Mouse (Mus musculus) adrenal gland, postnatal 10 days (tissue): ENCODE data around the gene Arhgap5. TPM values are rescaled to one million over a fixed set of nuclear protein-coding genes. Genes with fewer than 3 reads are reported as not detected.

Experiments used
- total RNA-seq, 2 experiments: library from RNA; stranded (reverse); gene quantifications; 2 replicates each; pipeline ENCODE4 v1.2.3; 2021

Arhgap5 gene
- total RNA-seq, 2 experiments from 2014 or later: 74.0 to 80.4 TPM

Other genes with a start within 250 kb of the Arhgap5 start
- gene Akap6, start 195.4 kb downstream of the Arhgap5 start, total RNA-seq: 10 to 100 TPM in 1 of 2 experiments, 1 to 10 TPM in 1; 4.2 to 11.6 TPM